Mouse (Mus musculus): Measurements from ENCODE around the gene Vti1a.

Gene Vti1a

GRCm38 (mm10) chr19:55380764-55381163, 64.7 kb downstream of the Vti1a start:
- no peak for DNase-seq (ENCODE audit: low spot score)

GRCm38 (mm10) chr19:55381343-55381742, 65.2 kb downstream of the Vti1a start:
- DNase-seq (ENCODE audit: low spot score) = no peak

DNA sequence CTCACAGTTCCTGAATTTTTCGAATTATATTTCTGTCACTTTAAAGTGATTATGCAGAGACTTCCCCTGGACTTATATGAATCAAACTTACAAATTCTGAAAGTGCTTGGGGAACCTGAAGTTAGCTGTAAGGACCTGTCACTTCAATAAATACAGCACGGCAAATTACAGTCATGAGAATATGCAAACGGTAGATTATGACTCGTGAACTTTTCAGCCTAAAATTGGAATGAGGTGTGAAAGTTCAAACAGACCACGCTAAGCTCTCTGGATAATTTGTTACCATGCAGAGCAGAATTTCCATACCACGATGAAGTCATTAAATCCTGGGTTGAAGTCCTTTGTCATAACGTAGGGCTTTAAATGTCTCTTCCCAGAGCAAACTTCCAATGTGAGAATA, 66.7 kb downstream of the Vti1a start:
- no peak for DNase-seq (ENCODE audit: low spot score)

GRCm38 (mm10) chr19:55384634-55385033, 68.5 kb downstream of the Vti1a start:
- no peak for DNase-seq (ENCODE audit: low spot score)

GRCm38 (mm10) chr19:55389019-55389418, 72.9 kb downstream of the Vti1a start:
- no peak for DNase-seq (ENCODE audit: low spot score)

GRCm38 (mm10) chr19:55390323-55390722, 74.2 kb downstream of the Vti1a start:
- DNase-seq (ENCODE audit: low spot score) = no peak

GRCm38 (mm10) chr19:55401638-55402037, 85.5 kb downstream of the Vti1a start:
- DNase-seq (ENCODE audit: low spot score) = no peak

DNA sequence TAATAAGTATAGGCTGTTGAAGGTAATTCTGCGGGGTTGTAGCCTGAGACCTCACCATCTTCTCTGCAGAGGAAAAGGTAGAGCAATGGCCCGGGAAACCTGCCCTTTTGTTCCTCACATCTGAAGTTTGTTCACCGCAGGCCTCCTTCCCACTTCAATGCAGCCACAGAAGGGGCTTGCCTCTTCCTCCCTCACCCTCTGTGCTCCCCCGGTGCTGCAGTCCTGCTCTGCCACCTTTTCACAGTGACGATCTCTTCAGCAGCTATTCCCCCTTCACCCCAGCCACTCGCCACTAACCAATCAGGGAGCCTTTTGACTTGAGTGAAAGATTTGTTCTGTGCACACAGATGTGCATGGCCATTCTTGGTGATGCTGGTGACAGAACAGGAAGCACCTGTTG, 92.4 kb downstream of the Vti1a start:
- DNase-seq (ENCODE audit: low spot score) = no peak

DNA sequence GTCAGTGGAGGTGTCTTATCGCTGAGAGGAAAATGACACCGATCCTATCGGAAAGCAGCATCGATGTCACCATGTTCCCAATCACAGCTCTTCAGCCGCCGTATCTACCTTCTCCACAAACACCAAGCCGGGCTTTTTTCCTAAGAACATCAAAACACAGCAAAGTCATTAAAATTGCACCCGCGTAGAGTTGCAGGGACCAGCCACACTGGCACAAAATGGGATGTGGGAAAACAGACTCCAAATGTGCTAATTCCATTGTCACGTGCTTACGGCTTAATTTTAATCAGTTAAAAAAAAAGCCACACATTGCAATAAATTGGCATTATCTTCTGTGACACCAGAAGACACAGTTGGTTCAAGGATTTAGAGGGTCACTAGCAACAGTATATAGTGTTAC, 95.3 kb downstream of the Vti1a start:
- DNase-seq (ENCODE audit: low spot score) = no peak

GRCm38 (mm10) chr19:55411894-55412293, 95.8 kb downstream of the Vti1a start:
- no peak for DNase-seq (ENCODE audit: low spot score)

DNA sequence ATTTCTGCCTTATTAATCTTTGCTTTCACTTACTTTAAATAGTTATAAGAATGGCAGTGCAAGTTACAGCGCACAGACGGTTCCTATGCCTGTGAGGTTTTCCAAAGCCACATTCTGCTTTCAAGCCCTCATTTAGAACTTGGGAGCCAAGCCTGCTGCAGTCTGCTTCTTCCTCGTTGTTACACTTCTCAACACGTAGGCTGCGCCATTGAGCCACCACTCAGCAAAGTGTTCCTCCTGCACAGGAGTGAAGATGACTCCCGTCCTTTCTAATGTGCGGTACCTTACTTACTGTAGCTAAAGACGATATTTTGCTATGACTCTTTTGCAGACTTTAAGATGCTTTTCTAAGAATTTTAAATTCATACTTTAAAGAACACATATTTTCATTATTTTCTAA, 98.0 kb downstream of the Vti1a start:
- peak; percentile 22 for DNase-seq (ENCODE audit: low spot score)

- no peak for DNase-seq (ENCODE audit: low spot score)
These were observed 102.7 kb downstream of the Vti1a start for GRCm38 (mm10) chr19:55418756-55419155.

GRCm38 (mm10) chr19:55419961-55420360, 103.9 kb downstream of the Vti1a start:
- no peak for DNase-seq (ENCODE audit: low spot score)

DNA sequence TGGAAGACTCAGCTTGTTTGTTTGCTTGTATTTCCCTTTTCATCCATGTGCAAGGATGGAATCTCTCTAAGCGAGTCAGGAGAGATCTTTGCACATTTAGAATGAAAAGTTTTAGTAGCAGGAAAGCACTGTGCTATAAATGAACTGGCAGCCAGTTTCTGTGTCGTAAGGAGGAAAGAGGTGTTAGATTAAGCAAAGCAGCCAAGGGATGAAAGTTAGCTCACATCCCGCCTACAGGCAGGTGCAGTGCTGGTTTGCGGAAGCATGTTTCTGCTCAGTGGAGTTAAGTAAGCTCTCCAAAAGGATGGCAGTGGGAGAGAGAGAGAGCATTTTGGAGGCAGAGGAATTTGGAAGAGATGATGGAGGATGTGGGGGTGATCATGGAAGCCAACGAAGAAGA, 105.7 kb downstream of the Vti1a start:
- DNase-seq (ENCODE audit: low spot score) = no peak

- no peak for DNase-seq (ENCODE audit: low spot score)
These were observed 106.4 kb downstream of the Vti1a start for GRCm38 (mm10) chr19:55422311-55423064.

- no peak for DNase-seq (ENCODE audit: low spot score)
These were observed 107.1 kb downstream of the Vti1a start for GRCm38 (mm10) chr19:55423065-55423716.

- DNase-seq (ENCODE audit: low spot score) = peak; percentile 79
These were observed 107.9 kb downstream of the Vti1a start for GRCm38 (mm10) chr19:55423952-55424351.

- DNase-seq (ENCODE audit: low spot score) = no peak
These were observed 108.4 kb downstream of the Vti1a start for GRCm38 (mm10) chr19:55424507-55424906.

- no peak for DNase-seq (ENCODE audit: low spot score)
These were observed 124.2 kb downstream of the Vti1a start for GRCm38 (mm10) chr19:55440306-55440705.

- no peak for DNase-seq (ENCODE audit: low spot score)
These were observed 127.5 kb downstream of the Vti1a start for GRCm38 (mm10) chr19:55443618-55444017.

DNA sequence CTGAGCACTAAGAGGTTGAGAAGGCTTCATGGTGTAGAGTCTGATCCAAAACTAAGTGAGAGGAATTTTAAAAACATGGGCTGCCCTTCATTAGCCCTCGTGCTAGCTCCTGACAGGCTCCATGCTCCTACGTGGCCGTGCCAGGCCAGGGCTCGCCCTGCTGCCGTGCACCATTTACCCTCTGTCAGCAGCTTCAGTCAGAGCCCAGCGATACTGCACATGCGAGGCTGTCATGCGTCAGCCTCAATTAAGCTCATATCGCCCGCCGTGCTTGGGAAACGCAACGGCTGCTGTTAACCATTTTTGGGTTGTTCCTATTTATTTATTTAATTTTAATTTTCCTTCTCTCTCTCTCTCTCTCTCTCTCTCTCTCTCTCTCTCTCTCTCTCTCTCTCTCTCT, 133.0 kb downstream of the Vti1a start:
- DNase-seq (ENCODE audit: low spot score) = no peak

DNA sequence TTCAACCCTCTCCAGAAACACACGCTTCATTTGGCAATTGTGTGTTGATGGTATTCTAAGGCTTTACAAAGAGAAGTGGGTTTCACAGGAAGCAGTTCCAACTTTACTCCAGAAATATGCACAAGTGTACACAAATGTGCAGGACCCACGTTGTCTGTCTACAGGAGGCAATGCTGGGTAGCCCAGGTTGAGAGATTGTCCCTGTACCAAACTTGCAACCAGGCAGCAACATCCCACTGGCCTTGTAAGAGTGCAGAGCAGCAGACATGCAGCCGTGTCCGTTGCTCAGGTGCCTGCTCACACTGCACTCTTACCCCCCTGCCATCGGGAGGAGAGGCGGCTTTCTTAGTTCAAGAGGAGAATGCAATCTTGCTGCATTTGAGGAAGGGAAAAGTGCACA, 133.4 kb downstream of the Vti1a start:
- DNase-seq (ENCODE audit: low spot score) = no peak

DNA sequence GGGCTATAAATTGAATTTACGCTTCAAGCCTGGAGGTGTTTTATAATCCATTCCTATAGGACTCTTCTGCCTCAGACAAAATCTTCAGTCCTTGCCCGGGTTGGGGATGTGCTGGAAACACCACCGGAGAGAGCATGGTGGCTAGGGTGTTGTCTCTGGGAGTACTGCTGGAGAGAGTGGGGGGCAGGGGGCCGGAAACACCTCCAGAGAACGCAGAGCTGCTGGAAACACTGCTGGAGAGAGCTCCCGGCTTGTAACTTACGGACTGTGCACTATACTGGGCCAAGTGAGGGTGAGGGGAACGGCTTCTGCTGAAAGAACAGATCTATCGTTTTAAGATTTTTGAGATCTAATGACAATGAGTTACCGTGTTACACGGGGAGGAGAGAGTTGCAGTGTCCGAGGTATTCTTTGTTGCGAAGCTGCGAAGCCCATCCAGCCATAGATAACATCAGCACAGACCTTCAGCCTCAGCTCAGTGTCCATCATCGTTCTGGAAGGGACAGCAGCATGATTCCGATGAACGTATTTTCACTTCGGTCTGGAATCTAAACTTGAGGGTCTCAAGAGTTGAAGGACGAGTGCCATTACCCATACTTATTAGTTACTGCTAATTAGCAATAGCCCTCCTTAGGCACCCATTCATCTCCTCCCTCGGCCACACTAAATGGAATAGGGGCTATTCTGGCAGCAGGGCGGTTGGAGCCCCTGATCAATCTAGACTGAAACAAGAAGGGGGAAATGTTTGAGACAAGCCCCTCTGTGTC, 140.4 kb downstream of the Vti1a start:
- DNase-seq (ENCODE audit: low spot score) = no peak
